Mouse (Mus musculus): ENCODE measurements around the gene Slit3. TPM values are rescaled to one million over a fixed set of nuclear protein-coding genes. Genes with fewer than 3 reads are reported as not detected.

Slit3 gene
- total RNA-seq, 2 experiments from 2014 or later = 56.7 to 60.0 TPM

- DNase-seq (ENCODE audit: extremely low spot score in 1 of 2, low spot score in 2 of 2) = no peak
- intact Hi-C loops (cut with DNase I) = no loop called here
- Histone ChIP-seq H3K27ac (no peak overlapping the region), H3K4me3 (no peak overlapping the region)
- no peak for TF ChIP-seq CTCF (IDR thresholded peaks at IDR 0.05)
Measured at GRCm38 (mm10) chr11:35131740-35132139, 10.7 kb downstream of the Slit3 start.

- H3K4me3 ChIP-seq = no peak overlapping the region
- peak overlapping the region; percentile 17; the same call in 1 of the 2 replicates for H3K27ac ChIP-seq
- TF ChIP-seq CTCF (IDR thresholded peaks at IDR 0.05) = no peak
- intact Hi-C loops (cut with DNase I) = no loop called here
- no peak for DNase-seq (ENCODE audit: extremely low spot score in 1 of 2, low spot score in 2 of 2)
Measured at GRCm38 (mm10) chr11:35136625-35137024, 15.6 kb downstream of the Slit3 start.

GRCm38 (mm10) chr11:35140092-35140491, 19.1 kb downstream of the Slit3 start:
- TF ChIP-seq CTCF (IDR thresholded peaks at IDR 0.05) = no peak
- H3K27ac ChIP-seq = no peak overlapping the region

GRCm38 (mm10) chr11:35142202-35142601, 21.2 kb downstream of the Slit3 start:
- TF ChIP-seq CTCF (IDR thresholded peaks at IDR 0.05) = no peak

More at GRCm38 (mm10) chr11:35140092-35140491, 19.1 kb downstream of the Slit3 start:
- DNase-seq (ENCODE audit: extremely low spot score in 1 of 2, low spot score in 2 of 2) = no peak
- intact Hi-C loops (cut with DNase I) = no loop called here
- no peak overlapping the region for H3K4me3 ChIP-seq

GRCm38 (mm10) chr11:35142698-35143360, 21.8 kb downstream of the Slit3 start:
- no peak for TF ChIP-seq CTCF (IDR thresholded peaks at IDR 0.05)
- intact Hi-C loops (cut with DNase I) = loop anchor here (2.0 kb wide), 1 partner anchor 20 kb away; no protein-coding TSS in a partner anchor
- no peak overlapping the region for H3K27ac ChIP-seq

More at GRCm38 (mm10) chr11:35142202-35142601, 21.2 kb downstream of the Slit3 start:
- no peak for DNase-seq (ENCODE audit: extremely low spot score in 1 of 2, low spot score in 2 of 2)
- intact Hi-C loops (cut with DNase I) = loop anchor here (2.0 kb wide), 1 partner anchor 19 kb away; no protein-coding TSS in a partner anchor
- Histone ChIP-seq H3K4me3 (no peak overlapping the region), H3K27ac (no peak overlapping the region)

GRCm38 (mm10) chr11:35147818-35148445, 26.9 kb downstream of the Slit3 start:
- intact Hi-C loops (cut with DNase I) = no loop called here
- TF ChIP-seq CTCF (IDR thresholded peaks at IDR 0.05) = no peak
- Histone ChIP-seq H3K4me3 (no peak overlapping the region), H3K27ac (no peak overlapping the region; the same call in 1 of the 2 replicates)
- DNase-seq (ENCODE audit: extremely low spot score in 1 of 2, low spot score in 2 of 2) = no peak

More at GRCm38 (mm10) chr11:35142698-35143360, 21.8 kb downstream of the Slit3 start:
- DNase-seq (ENCODE audit: extremely low spot score in 1 of 2, low spot score in 2 of 2) = peak; percentile 62 to 64
- no peak overlapping the region for H3K4me3 ChIP-seq

- intact Hi-C loops (cut with DNase I) = no loop called here
- H3K27ac ChIP-seq = no peak overlapping the region
- no peak for DNase-seq (ENCODE audit: extremely low spot score in 1 of 2, low spot score in 2 of 2)
- TF ChIP-seq CTCF (IDR thresholded peaks at IDR 0.05) = no peak
- no peak overlapping the region for H3K4me3 ChIP-seq
Measured at GRCm38 (mm10) chr11:35151539-35151951, 30.5 kb downstream of the Slit3 start.

- intact Hi-C loops (cut with DNase I) = no loop called here
- H3K27ac ChIP-seq = no peak overlapping the region
- no peak for TF ChIP-seq CTCF (IDR thresholded peaks at IDR 0.05)
- no peak overlapping the region for H3K4me3 ChIP-seq
- no peak for DNase-seq (ENCODE audit: extremely low spot score in 1 of 2, low spot score in 2 of 2)
Measured at GRCm38 (mm10) chr11:35152875-35153274, 31.9 kb downstream of the Slit3 start.

- no peak for TF ChIP-seq CTCF (IDR thresholded peaks at IDR 0.05)
- Histone ChIP-seq H3K4me3 (no peak overlapping the region), H3K27ac (no peak overlapping the region)
- DNase-seq (ENCODE audit: extremely low spot score in 1 of 2, low spot score in 2 of 2) = no peak
- intact Hi-C loops (cut with DNase I) = no loop called here
Measured at GRCm38 (mm10) chr11:35154449-35154848, 33.4 kb downstream of the Slit3 start.

- H3K27ac ChIP-seq = no peak overlapping the region
- no peak overlapping the region for H3K4me3 ChIP-seq
- no peak for TF ChIP-seq CTCF (IDR thresholded peaks at IDR 0.05)
- no peak for DNase-seq (ENCODE audit: extremely low spot score in 1 of 2, low spot score in 2 of 2)
- intact Hi-C loops (cut with DNase I) = no loop called here
Measured at GRCm38 (mm10) chr11:35155281-35155680, 34.3 kb downstream of the Slit3 start.

GRCm38 (mm10) chr11:35156676-35157075, 35.7 kb downstream of the Slit3 start:
- no peak overlapping the region for H3K4me3 ChIP-seq
- H3K27ac ChIP-seq = no peak overlapping the region
- TF ChIP-seq CTCF (IDR thresholded peaks at IDR 0.05) = no peak
- intact Hi-C loops (cut with DNase I) = no loop called here
- DNase-seq (ENCODE audit: extremely low spot score in 1 of 2, low spot score in 2 of 2) = no peak

- intact Hi-C loops (cut with DNase I) = loop anchor here (5.0 kb wide), 1 partner anchor 38 kb away; the partner anchor contains the start of gene Slit3
- H3K27ac ChIP-seq = peak overlapping the region; percentile 84
- DNase-seq (ENCODE audit: extremely low spot score in 1 of 2, low spot score in 2 of 2) = no peak
- TF ChIP-seq CTCF (IDR thresholded peaks at IDR 0.05) = no peak
- no peak overlapping the region for H3K4me3 ChIP-seq
Measured at GRCm38 (mm10) chr11:35160682-35161211, 39.7 kb downstream of the Slit3 start.
